Mouse (Mus musculus) embryonic facial prominence, embryonic 11.5 days (tissue): ENCODE measurements around the gene Morn3. TPM values are rescaled to one million over a fixed set of nuclear protein-coding genes. Genes with fewer than 3 reads are reported as not detected.

ENCODE experiments used
- polyA plus RNA-seq: library from polyadenylated mRNA; unstranded; fragments of >200 nt; fragmentation: Nextera tagmentation; extraction: Ambion mirVana; gene quantifications from 2 replicates; pipeline ENCODE4 v1.2.1, GENCODE M21; 2014

Gene Morn3
- polyA plus RNA-seq, 1 experiment from 2014 or later = 0.91 TPM

Other genes starting within 250 kb of the Morn3 start
- 489 and 493 TPM in 2 replicates for gene Anapc5, start 225.7 kb downstream of the Morn3 start, polyA plus RNA-seq
- 49.7 and 50.6 TPM in 2 replicates for gene Rnf34, start 197.0 kb downstream of the Morn3 start, polyA plus RNA-seq
- gene Kdm2b, start 57.2 kb downstream of the Morn3 start, polyA plus RNA-seq = 54.1 and 59.0 TPM in 2 replicates
- gene Orai1, start 31.9 kb downstream of the Morn3 start, polyA plus RNA-seq = 9.1 and 9.6 TPM in 2 replicates
- gene Tmem120b, start 21.4 kb upstream of the Morn3 start, polyA plus RNA-seq = 7.2 and 7.9 TPM in 2 replicates
- 1.6 and 2.0 TPM in 2 replicates for gene Rhof, start 85.7 kb upstream of the Morn3 start, polyA plus RNA-seq
- gene Setd1b, start 95.2 kb upstream of the Morn3 start, polyA plus RNA-seq = 9.6 and 9.8 TPM in 2 replicates
- gene Psmd9, start 122.4 kb upstream of the Morn3 start, polyA plus RNA-seq = 74.0 and 75.3 TPM in 2 replicates
- gene Hpd, start 135.7 kb upstream of the Morn3 start, polyA plus RNA-seq = not detected in 2 replicates
- 6.8 and 9.5 TPM in 2 replicates for gene Wdr66, start 205.1 kb upstream of the Morn3 start, polyA plus RNA-seq